Comparison of ENCODE assay signal across 11 mouse cellular contexts in the genomic region with DNA sequence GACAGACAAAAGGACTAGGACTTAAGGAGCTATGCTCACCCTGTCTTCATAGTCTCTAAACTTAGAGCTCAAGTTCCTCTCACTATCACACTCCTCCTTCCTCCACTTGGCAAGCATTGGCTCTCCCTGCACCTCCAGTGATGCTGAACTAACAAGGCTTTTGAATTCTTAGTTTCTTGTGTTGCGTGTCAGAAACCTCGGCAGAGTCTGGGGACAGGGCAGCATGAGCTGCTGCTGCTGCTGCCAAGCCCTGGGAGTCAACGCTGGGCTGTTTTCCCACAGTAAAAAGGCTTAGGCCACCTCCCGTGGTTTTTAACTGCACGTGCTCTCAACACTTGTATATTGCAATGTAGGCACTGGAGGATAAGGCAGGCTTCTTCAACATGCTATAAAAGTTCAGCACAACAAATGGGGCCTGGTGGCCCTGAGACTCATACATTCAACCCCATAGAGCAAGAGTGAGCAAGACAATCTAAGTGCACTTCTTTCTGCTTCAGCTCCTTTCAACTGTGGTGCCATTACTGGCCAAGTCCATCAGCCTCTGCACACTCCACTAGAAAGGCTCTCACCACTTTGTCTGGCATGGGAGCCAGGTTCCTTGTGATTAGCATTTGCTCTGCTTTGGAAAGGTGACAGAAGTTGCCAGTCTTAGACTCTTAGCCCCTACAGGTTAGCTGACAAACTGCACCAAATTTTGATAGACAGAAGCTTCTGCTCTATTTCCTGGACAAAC. TPM values are rescaled to one million over a fixed set of nuclear protein-coding genes. Genes with fewer than 3 reads are reported as not detected.
DNase-seq lines count a peak whose midpoint lies in the region; ATAC-seq and TF ChIP-seq lines count a peak whose summit lies in the region.
"Had no signal": no experiment of that assay in that cellular context is flagged by ENCODE, and none has a peak within 500 bp of the region (broad histone marks: within the 10 kb centered on the region; RNA-seq: fewer than 3 reads in every experiment).

No protein-coding gene starts in this region.

- no peak for DNase-seq in heart, adult 2 months
- no peak for DNase-seq in heart, adult 8-10 months (ENCODE audit: low spot score)
- no peak for DNase-seq in spleen, adult 2 months (ENCODE audit: low read depth in 1 of 2, low spot score in 2 of 2)
- no peak for DNase-seq in spleen, adult 12 weeks (ENCODE audit: low spot score)
- no peak for DNase-seq in adrenal gland, adult 2 months
- no peak for DNase-seq in urinary bladder, postnatal 36 days (ENCODE audit: low spot score in 2 of 2)
- no peak for DNase-seq in thymus, adult 2 months
- DNase-seq: gastrocnemius, postnatal 25 days; layer of hippocampus, adult 9-11 months; lung, adult 2 months had no signal

- peak; percentile 79 for ATAC-seq in hindbrain, embryonic 15.5 days (ENCODE audit: low FRiP score, low read depth)

- H3K27me3 ChIP-seq in heart, adult 2 months (ENCODE audit: control insufficient read depth, insufficient read depth, low read length), result no peaks in the 10 kb centered on the region
- no peaks in the 10 kb centered on the region for H3K27me3 ChIP-seq in spleen, adult 2 months (ENCODE audit: control insufficient read depth, insufficient read depth, low read length)
- H3K27me3 ChIP-seq in hindbrain, embryonic 15.5 days, result no peaks in the 10 kb centered on the region
- no peaks in the 10 kb centered on the region for H3K27me3 ChIP-seq in thymus, adult 2 months (ENCODE audit: control insufficient read depth, insufficient read depth, low read length)

- TF ChIP-seq CTCF in heart, adult 2 months (IDR thresholded peaks at IDR 0.05), result peak; percentile 44
- no peak for TF ChIP-seq CTCF in spleen, adult 2 months (IDR thresholded peaks at IDR 0.05; ENCODE audit: extremely low read depth, insufficient read depth, insufficient read length, insufficient replicate concordance)
- no peak for TF ChIP-seq CTCF in thymus, adult 2 months (IDR thresholded peaks at IDR 0.05; ENCODE audit: borderline replicate concordance, control insufficient read depth, extremely low read depth, insufficient read depth, low read length, poor library complexity)

- H3K9ac ChIP-seq in heart, adult 2 months (ENCODE audit: low read depth, low read length), result no peak overlapping the region
- H3K9ac ChIP-seq in hindbrain, embryonic 15.5 days, result no peak overlapping the region

- no peak for TF ChIP-seq EP300 in heart, adult 2 months (IDR thresholded peaks at IDR 0.05; ENCODE audit: insufficient read depth, low read depth, low read length)

- H3K36me3 ChIP-seq in heart, adult 2 months (ENCODE audit: control insufficient read depth, insufficient read depth, low read length), result peaks cover 20% of the 10 kb centered on the region
- peaks cover 43% of the 10 kb centered on the region for H3K36me3 ChIP-seq in spleen, adult 2 months (ENCODE audit: control insufficient read depth, insufficient read depth, low read length)
- peaks cover 50% of the 10 kb centered on the region for H3K36me3 ChIP-seq in hindbrain, embryonic 15.5 days
- H3K36me3 ChIP-seq in thymus, adult 2 months (ENCODE audit: control insufficient read depth, insufficient read depth, low read length), result peaks cover 43% of the 10 kb centered on the region

- H3K79me2 ChIP-seq in heart, adult 2 months (replicated peaks; ENCODE audit: control insufficient read depth, insufficient read depth, low read length), result no peaks in the 10 kb centered on the region

- H3K4me3 ChIP-seq in heart, adult 2 months, result no peak overlapping the region
- H3K4me3 ChIP-seq in spleen, adult 2 months (ENCODE audit: extremely low read depth, insufficient read depth, insufficient read length), result no peak overlapping the region
- H3K4me3 ChIP-seq in hindbrain, embryonic 15.5 days, result no peak overlapping the region
- H3K4me3 ChIP-seq in thymus, adult 2 months (ENCODE audit: control insufficient read depth, insufficient read depth, low read length), result no peak overlapping the region

- no peaks in the 10 kb centered on the region for H3K9me3 ChIP-seq in hindbrain, embryonic 15.5 days

- intact Hi-C loops in heart, adult 2 months (cut with DNase I), result no loop called here

- peaks cover 12% of the 10 kb centered on the region for H3K4me1 ChIP-seq in heart, adult 2 months (ENCODE audit: control insufficient read depth, insufficient read depth, low read length)
- H3K4me1 ChIP-seq in spleen, adult 2 months (ENCODE audit: control insufficient read depth, insufficient read depth, insufficient read length), result peaks cover 25% of the 10 kb centered on the region
- peaks cover 19% of the 10 kb centered on the region for H3K4me1 ChIP-seq in hindbrain, embryonic 15.5 days (replicated peaks)
- H3K4me1 ChIP-seq in thymus, adult 2 months (replicated peaks; ENCODE audit: control insufficient read depth, insufficient read depth, low read length), result no peaks in the 10 kb centered on the region

- H3K27ac ChIP-seq in heart, adult 2 months, result no peak overlapping the region
- peak overlapping the region; percentile 13 for H3K27ac ChIP-seq in spleen, adult 2 months (ENCODE audit: insufficient read depth, low read length)
- H3K27ac ChIP-seq in hindbrain, embryonic 15.5 days (replicated peaks), result peak overlapping the region; percentile 74
- H3K27ac ChIP-seq in thymus, adult 2 months (ENCODE audit: control insufficient read depth, insufficient read depth, low read length), result no peak overlapping the region

- no peak for TF ChIP-seq POLR2A in heart, adult 2 months (IDR thresholded peaks at IDR 0.05; ENCODE audit: insufficient read depth, low read depth, low read length)
- no peak for TF ChIP-seq POLR2A in spleen, adult 2 months (IDR thresholded peaks at IDR 0.05; ENCODE audit: low read depth, low read length)
- no peak for TF ChIP-seq POLR2A in thymus, adult 2 months (IDR thresholded peaks at IDR 0.05; ENCODE audit: control insufficient read depth, extremely low read depth, insufficient read depth, low read length, poor library complexity)

- H3K4me2 ChIP-seq in hindbrain, embryonic 15.5 days, result no peak overlapping the region

- 67% methylated on average over 5 of the region's 5 CpGs for whole genome bisulfite sequencing in heart, adult 2 months
- 84% methylated on average over 5 of the region's 5 CpGs for WGBS in spleen, adult 2 months
- WGBS in hindbrain, embryonic 15.5 days, result 35% methylated on average over 5 of the region's 5 CpGs
- WGBS in thymus, adult 2 months, result 45% methylated on average over 5 of the region's 5 CpGs

RNA-seq across cellular contexts. Expression of a gene that starts 21.1 kb away (rescaled TPM):
- 10 to 100 TPM; 19.6 to 25.0 TPM for total RNA-seq in heart, adult 2 months (2021)
- 38.1 and 47.3 TPM in 2 replicates for polyA plus RNA-seq in heart, adult 2 months (2012; rRNA removed)
- total RNA-seq in heart, adult 8-10 months (2022), result 10 to 100 TPM; 12.9 to 20.3 (median 14.4) TPM
- 115 and 171 TPM in 2 replicates for polyA plus RNA-seq in spleen, adult 2 months (2012; rRNA removed)
- polyA plus RNA-seq in hindbrain, embryonic 15.5 days (2015; fragmentation: Nextera tagmentation; extraction: Ambion mirVana), result 30.1 and 32.2 TPM in 2 replicates
- total RNA-seq in adrenal gland, adult 2 months (2021), result 10 to 100 TPM; 50.4 to 65.2 TPM
- polyA plus RNA-seq in adrenal gland, adult 2 months (2012; rRNA removed), result 221 and 284 TPM in 2 replicates
- 107 TPM in 2 replicates for polyA plus RNA-seq in thymus, adult 2 months (2012; rRNA removed)

RNA-seq across cellular contexts. Expression of a gene that starts 26.3 kb away (rescaled TPM):
- total RNA-seq in heart, adult 2 months (2021), result 10 to 100 TPM; 22.6 to 32.3 TPM
- polyA plus RNA-seq in heart, adult 2 months (2012; rRNA removed), result 23.9 and 32.2 TPM in 2 replicates
- total RNA-seq in heart, adult 8-10 months (2022), result 10 to 100 TPM; 24.1 to 31.1 (median 28.1) TPM
- polyA plus RNA-seq in spleen, adult 2 months (2012; rRNA removed), result 129 and 155 TPM in 2 replicates
- polyA plus RNA-seq in hindbrain, embryonic 15.5 days (2015; fragmentation: Nextera tagmentation; extraction: Ambion mirVana), result 125 and 133 TPM in 2 replicates
- 10 to 100 TPM in 1 of 2 experiments, 1 to 10 TPM in 1; 9.7 to 16.5 TPM for total RNA-seq in adrenal gland, adult 2 months (2021)
- 9.1 and 9.2 TPM in 2 replicates for polyA plus RNA-seq in adrenal gland, adult 2 months (2012; rRNA removed)
- 78.6 and 85.4 TPM in 2 replicates for polyA plus RNA-seq in thymus, adult 2 months (2012; rRNA removed)

RNA-seq across cellular contexts. Expression of a gene that starts 47.4 kb away (rescaled TPM):
- 10 to 100 TPM; 13.0 to 14.8 TPM for total RNA-seq in heart, adult 2 months (2021)
- polyA plus RNA-seq in heart, adult 2 months (2012; rRNA removed), result 11.2 and 17.8 TPM in 2 replicates
- 10 to 100 TPM; 11.9 to 17.1 (median 12.5) TPM for total RNA-seq in heart, adult 8-10 months (2022)
- polyA plus RNA-seq in spleen, adult 2 months (2012; rRNA removed), result 28.6 and 42.5 TPM in 2 replicates
- polyA plus RNA-seq in hindbrain, embryonic 15.5 days (2015; fragmentation: Nextera tagmentation; extraction: Ambion mirVana), result 30.4 and 32.6 TPM in 2 replicates
- 10 to 100 TPM; 33.2 to 72.4 TPM for total RNA-seq in adrenal gland, adult 2 months (2021)
- 25.9 and 38.3 TPM in 2 replicates for polyA plus RNA-seq in adrenal gland, adult 2 months (2012; rRNA removed)
- polyA plus RNA-seq in thymus, adult 2 months (2012; rRNA removed), result 34.5 and 35.1 TPM in 2 replicates

Comparison
In these comparisons a context has a peak if more than half of its experiments do, and no peak if none do; other contexts are left out.
1. H3K27ac ChIP-seq: peak in spleen, adult 2 months (single experiment) and hindbrain, embryonic 15.5 days (single experiment); none in heart, adult 2 months (single experiment) and thymus, adult 2 months (single experiment).